Mouse (Mus musculus) heart, embryonic 10.5 days (tissue): ENCODE measurements around the gene Calm5. TPM values are rescaled to one million over a fixed set of nuclear protein-coding genes. Genes with fewer than 3 reads are reported as not detected.
"Not testable (repeated sequence)": the region's sequence is repeated elsewhere in the genome, so short reads cannot be mapped to it uniquely, and the experiment has no call there.

ENCODE experiments used
- DNase-seq: peaks from one replicate; pipeline ENCODE4 v3.0.0-alpha.2; 2017; ENCODE audit warnings: low spot score
- H3K27ac ChIP-seq: fragments of 300-500 bp; sonication (generic); 2 replicates; pipeline ENCODE4 v1.5.1; 2016; ENCODE audit warnings: mild to moderate bottlenecking
- H3K27me3 ChIP-seq: fragments of 300-500 bp; sonication (generic); 2 replicates; pipeline ENCODE4 v1.6.1; 2016; ENCODE audit warnings: mild to moderate bottlenecking; ENCODE audit not compliant: poor library complexity, insufficient read depth, severe bottlenecking
- H3K36me3 ChIP-seq: fragments of 300-500 bp; sonication (generic); 2 replicates; pipeline ENCODE4 v1.6.1; 2016; ENCODE audit warnings: mild to moderate bottlenecking, moderate library complexity
- H3K4me1 ChIP-seq: fragments of 300-500 bp; sonication (generic); 2 replicates; pipeline ENCODE4 v1.6.1; 2016; ENCODE audit warnings: mild to moderate bottlenecking
- H3K4me3 ChIP-seq: fragments of 300-500 bp; sonication (generic); 2 replicates; pipeline ENCODE4 v1.5.1; 2016; ENCODE audit warnings: mild to moderate bottlenecking, moderate library complexity
- H3K9me3 ChIP-seq: fragments of 300-500 bp; sonication (generic); 2 replicates; pipeline ENCODE4 v1.6.1; 2016; ENCODE audit warnings: mild to moderate bottlenecking, moderate library complexity
- WGBS: fragments of 180-500 bp; shearing (Covaris S2); methylation state at CpG from one replicate; pipeline ENCODE4 v1.1.7; 2016; 5-methylcytosine and 5-hydroxymethylcytosine counted together
- polyA plus RNA-seq: library from polyadenylated mRNA; unstranded; fragments of >200 nt; fragmentation: Nextera tagmentation; extraction: Ambion mirVana; gene quantifications from 2 replicates; pipeline ENCODE4 v1.2.1, GENCODE M21; 2016

Gene Calm5
- polyA plus RNA-seq, 1 experiment from 2014 or later, result not detected

- not testable (repeated sequence) for H3K4me1 ChIP-seq, H3K27me3 ChIP-seq, H3K36me3 ChIP-seq
These were observed 16.6 kb upstream of the Calm5 start, which contains the start of gene Calm4 for GRCm38 (mm10) chr13:3837312-3837807. Gene Calm4, plus strand, starts transcription at chr13:3837757.

GRCm38 (mm10) chr13:3840662-3841061 lies 13.3 kb upstream of the Calm5 start:
- not testable (repeated sequence) for DNase-seq, H3K9me3 ChIP-seq, H3K27me3 ChIP-seq, H3K36me3 ChIP-seq, H3K4me3 ChIP-seq, H3K4me1 ChIP-seq, H3K27ac ChIP-seq

More at GRCm38 (mm10) chr13:3837312-3837807, 16.6 kb upstream of the Calm5 start, which contains the start of gene Calm4:
- DNase-seq, H3K27ac ChIP-seq, H3K9me3 ChIP-seq, H3K4me3 ChIP-seq: not testable (repeated sequence)

GRCm38 (mm10) chr13:3850330-3850729 lies 3.6 kb upstream of the Calm5 start:
- no peaks in the 10 kb centered on the region for H3K9me3 ChIP-seq
- no peaks in the 10 kb centered on the region for H3K27me3 ChIP-seq
- DNase-seq, result no peak
- H3K27ac ChIP-seq, result no peak overlapping the region
- WGBS, result 74% methylated on average over 1 of the region's 1 CpGs
- no peak overlapping the region for H3K4me3 ChIP-seq
- H3K4me1 ChIP-seq, result no peaks in the 10 kb centered on the region
- no peaks in the 10 kb centered on the region for H3K36me3 ChIP-seq

GRCm38 (mm10) chr13:3854856-3855255 lies 883 bp downstream of the Calm5 start:
- no peak overlapping the region for H3K4me3 ChIP-seq
- H3K36me3 ChIP-seq, result no peaks in the 10 kb centered on the region
- 79% methylated on average over 2 of the region's 2 CpGs for WGBS
- DNase-seq, result no peak
- 0 out of 2 replicates have a peak, but pooled peaks cover 2% of the 10 kb centered on the region for H3K4me1 ChIP-seq
- no peaks in the 10 kb centered on the region for H3K27me3 ChIP-seq
- H3K9me3 ChIP-seq, result no peaks in the 10 kb centered on the region
- H3K27ac ChIP-seq, result no peak overlapping the region

- H3K36me3 ChIP-seq, result no peaks in the 10 kb centered on the region
- H3K9me3 ChIP-seq, result no peaks in the 10 kb centered on the region
- no peak overlapping the region for H3K27ac ChIP-seq
- no peak for DNase-seq
- WGBS, result 62% methylated on average over 1 of the region's 1 CpGs
- no peaks in the 10 kb centered on the region for H3K27me3 ChIP-seq
- 0 out of 2 replicates have a peak, but pooled peaks cover 2% of the 10 kb centered on the region for H3K4me1 ChIP-seq
- H3K4me3 ChIP-seq, result no peak overlapping the region
These were observed 2.3 kb downstream of the Calm5 start for GRCm38 (mm10) chr13:3856252-3856651.

GRCm38 (mm10) chr13:3861251-3861650 lies 7.3 kb downstream of the Calm5 start:
- no peak for DNase-seq
- H3K36me3 ChIP-seq, result no peaks in the 10 kb centered on the region
- WGBS, result 79% methylated on average over 8 of the region's 8 CpGs

GRCm38 (mm10) chr13:3862325-3862724 lies 8.4 kb downstream of the Calm5 start:
- WGBS, result 74% methylated on average over 3 of the region's 3 CpGs
- H3K27me3 ChIP-seq, result no peaks in the 10 kb centered on the region
- H3K27ac ChIP-seq, result no peak overlapping the region
- peaks cover 7% of the 10 kb centered on the region; the same call in 1 of the 2 replicates for H3K4me1 ChIP-seq
- H3K36me3 ChIP-seq, result no peaks in the 10 kb centered on the region
- no peak for DNase-seq
- H3K9me3 ChIP-seq, result no peaks in the 10 kb centered on the region
- H3K4me3 ChIP-seq, result no peak overlapping the region

More at GRCm38 (mm10) chr13:3861251-3861650, 7.3 kb downstream of the Calm5 start:
- Histone ChIP-seq H3K4me1 (peaks cover 6% of the 10 kb centered on the region; the same call in 1 of the 2 replicates), H3K27me3 (no peaks in the 10 kb centered on the region), H3K9me3 (no peaks in the 10 kb centered on the region), H3K27ac (no peak overlapping the region), H3K4me3 (no peak overlapping the region)

- DNase-seq, result no peak
- H3K27me3 ChIP-seq, result no peaks in the 10 kb centered on the region
- H3K9me3 ChIP-seq, result no peaks in the 10 kb centered on the region
- 79% methylated on average over 10 of the region's 10 CpGs for WGBS
- no peaks in the 10 kb centered on the region for H3K36me3 ChIP-seq
- H3K4me3 ChIP-seq, result no peak overlapping the region
- no peak overlapping the region for H3K27ac ChIP-seq
- peaks cover 7% of the 10 kb centered on the region; the same call in 1 of the 2 replicates for H3K4me1 ChIP-seq
These were observed 9.1 kb downstream of the Calm5 start for GRCm38 (mm10) chr13:3862922-3863580.

- Histone ChIP-seq H3K9me3 (no peaks in the 10 kb centered on the region), H3K4me1 (peaks cover 7% of the 10 kb centered on the region; the same call in 1 of the 2 replicates), H3K27ac (peak overlapping the region; percentile 75), H3K36me3 (no peaks in the 10 kb centered on the region), H3K4me3 (no peak overlapping the region), H3K27me3 (no peaks in the 10 kb centered on the region)
- no peak for DNase-seq
- WGBS, result 69% methylated on average over 14 of the region's 14 CpGs
These were observed 11.8 kb downstream of the Calm5 start for GRCm38 (mm10) chr13:3865648-3866354.

- Histone ChIP-seq H3K27me3 (no peaks in the 10 kb centered on the region), H3K4me3 (0 out of 2 replicates have a peak overlapping the region, but pooled peaks have one; percentile 13), H3K9me3 (no peaks in the 10 kb centered on the region), H3K27ac (peak overlapping the region; percentile 75), H3K36me3 (no peaks in the 10 kb centered on the region), H3K4me1 (peaks cover 7% of the 10 kb centered on the region; the same call in 1 of the 2 replicates)
- 51% methylated on average over 8 of the region's 8 CpGs for WGBS
- DNase-seq, result no peak
These were observed 12.5 kb downstream of the Calm5 start for GRCm38 (mm10) chr13:3866355-3867052.

GRCm38 (mm10) chr13:3867158-3867557 lies 13.2 kb downstream of the Calm5 start:
- DNase-seq, result no peak
- WGBS, result 70% methylated on average over 6 of the region's 6 CpGs
- Histone ChIP-seq H3K4me1 (peaks cover 7% of the 10 kb centered on the region; the same call in 1 of the 2 replicates), H3K4me3 (no peak overlapping the region), H3K36me3 (no peaks in the 10 kb centered on the region), H3K27me3 (no peaks in the 10 kb centered on the region), H3K9me3 (no peaks in the 10 kb centered on the region), H3K27ac (peak overlapping the region; percentile 75; the same call in 1 of the 2 replicates)

- no peak for DNase-seq
- no peaks in the 10 kb centered on the region for H3K27me3 ChIP-seq
- H3K27ac ChIP-seq, result no peak overlapping the region; the same call in 1 of the 2 replicates
- H3K36me3 ChIP-seq, result no peaks in the 10 kb centered on the region
- peaks cover 7% of the 10 kb centered on the region; the same call in 1 of the 2 replicates for H3K4me1 ChIP-seq
- no peaks in the 10 kb centered on the region for H3K9me3 ChIP-seq
- no peak overlapping the region for H3K4me3 ChIP-seq
These were observed 15.9 kb downstream of the Calm5 start for GRCm38 (mm10) chr13:3869901-3870300.
